Mouse (Mus musculus) ES-CJ7 (cell line): Measurements from ENCODE around the gene Prrc2c.
"Not testable (repeated sequence)": the region's sequence is repeated elsewhere in the genome, so short reads cannot be mapped to it uniquely, and the experiment has no call there.

Experiments used
- DNase-seq: peaks from one replicate; pipeline ENCODE4 v3.0.0; 2011; ENCODE audit warnings: low read depth, low spot score

The Prrc2c gene

DNA sequence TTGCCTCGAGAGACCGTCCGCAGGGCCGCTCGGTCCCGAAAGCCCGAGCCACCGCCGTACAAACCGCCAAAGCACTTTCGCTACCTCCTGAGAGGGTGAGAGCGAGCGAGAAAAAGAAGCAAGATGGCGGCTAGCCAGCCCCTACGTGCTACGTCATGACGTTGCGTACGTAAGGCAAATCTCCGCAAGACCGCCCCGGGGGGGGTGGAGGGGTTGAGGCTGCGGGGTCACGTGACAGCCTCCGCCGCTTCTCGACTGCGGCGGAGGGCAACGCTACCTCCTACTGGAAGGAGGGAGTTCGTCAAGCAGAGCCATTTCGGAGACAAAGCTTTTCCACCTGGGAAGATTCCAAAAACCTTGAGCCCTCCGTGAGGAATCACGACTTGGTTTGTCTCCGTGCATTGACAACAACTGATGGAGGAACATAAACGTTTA lies at the start of gene Prrc2c:
Prrc2c (minus strand) TSS at position 156 of the 435 bp plus-strand sequence.
- DNase-seq: peak; percentile 99

DNA sequence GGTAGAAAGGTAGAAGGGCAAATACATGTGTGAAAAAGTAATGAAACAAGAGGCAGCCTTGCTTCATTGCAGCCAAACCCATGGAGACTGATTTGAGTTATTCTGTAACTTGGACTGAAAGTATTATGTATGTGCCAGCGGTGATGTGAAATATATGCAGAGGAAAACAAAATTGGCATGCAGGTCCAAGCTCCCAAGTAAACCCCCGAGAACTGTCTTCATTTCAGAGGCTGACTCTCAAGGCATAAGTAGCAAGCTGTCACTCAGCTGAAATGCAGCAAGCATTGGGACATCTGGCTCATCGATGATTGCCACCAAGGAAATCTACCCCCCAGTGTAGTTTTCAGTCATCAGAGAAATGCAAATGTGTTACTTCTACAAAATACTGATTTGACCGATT lies 44.9 kb upstream of the Prrc2c start:
- DNase-seq: no peak

DNA sequence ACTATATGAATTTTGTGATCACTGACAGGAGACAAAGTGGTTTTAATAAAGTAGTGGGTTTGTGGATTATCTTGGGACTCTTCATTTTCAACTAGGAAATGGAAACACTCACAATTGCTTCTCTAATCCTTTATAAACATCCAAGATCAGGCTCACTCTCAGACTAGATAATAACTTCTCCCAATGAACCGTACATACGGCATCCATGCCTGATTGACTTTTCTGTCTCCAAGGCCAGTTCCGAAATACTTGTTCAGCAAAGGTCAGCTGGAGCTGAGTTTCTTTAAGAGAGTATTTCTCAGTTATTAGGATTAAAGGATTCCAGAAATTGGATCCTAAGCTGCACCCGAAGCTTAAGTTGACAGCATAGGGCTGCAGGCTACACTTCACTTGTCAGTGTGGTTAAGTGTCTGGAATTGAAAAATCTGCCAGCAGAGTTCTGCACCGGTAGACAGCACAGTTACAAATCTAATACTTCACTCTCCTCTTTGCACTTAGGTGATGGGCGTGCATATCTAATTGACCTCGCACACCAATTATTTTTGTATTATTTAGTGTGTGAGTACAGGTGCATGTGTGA lies 43.4 kb upstream of the Prrc2c start:
- no peak for DNase-seq

DNA sequence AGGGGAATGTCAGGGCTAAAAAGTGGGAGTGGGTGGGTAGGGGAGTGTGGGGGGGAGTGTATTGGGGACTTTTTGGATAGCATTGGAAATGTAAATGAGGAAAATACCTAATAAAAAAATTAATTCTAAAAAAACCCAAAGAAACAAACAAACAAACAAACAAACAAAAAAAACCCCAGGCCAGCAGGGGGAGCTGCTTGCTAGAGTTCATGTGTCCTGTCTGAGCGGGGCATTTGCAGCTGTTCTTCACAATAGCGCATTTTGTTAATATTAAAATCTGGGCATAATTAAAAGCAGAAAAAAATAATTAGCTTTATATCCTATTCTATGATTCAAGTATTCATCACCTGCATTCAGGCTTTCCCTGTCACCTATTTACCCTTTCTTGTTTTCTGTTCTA lies 40.7 kb upstream of the Prrc2c start:
- DNase-seq: not testable (repeated sequence)

DNA sequence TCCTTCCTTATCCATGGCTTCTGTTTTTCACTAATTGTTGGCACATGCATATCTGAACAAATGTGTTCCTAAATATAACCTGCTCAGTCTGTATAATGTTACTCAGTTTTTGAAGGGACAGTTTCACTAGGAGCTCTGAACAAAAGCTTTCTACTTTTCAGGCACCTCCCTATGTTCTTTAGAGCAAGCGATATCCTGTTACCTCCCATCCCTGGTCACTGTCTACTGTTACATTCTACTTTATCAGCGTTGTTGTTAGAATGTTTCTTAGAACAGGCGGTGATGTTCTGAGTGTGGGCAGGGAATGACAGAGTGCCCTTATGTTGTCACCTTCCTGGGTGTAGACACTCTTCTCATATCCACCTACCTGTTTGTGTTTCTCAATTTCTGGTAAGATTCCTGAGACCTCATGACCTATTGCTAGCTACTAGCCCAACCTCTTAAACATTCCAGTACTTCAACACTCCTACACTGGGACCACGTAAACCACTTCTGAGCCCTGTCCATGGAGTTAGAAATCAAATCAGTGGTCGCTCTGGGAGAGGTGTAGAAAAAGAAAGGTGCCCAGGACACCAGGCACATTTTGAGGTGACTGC lies 37.7 kb upstream of the Prrc2c start:
- no peak for DNase-seq

DNA sequence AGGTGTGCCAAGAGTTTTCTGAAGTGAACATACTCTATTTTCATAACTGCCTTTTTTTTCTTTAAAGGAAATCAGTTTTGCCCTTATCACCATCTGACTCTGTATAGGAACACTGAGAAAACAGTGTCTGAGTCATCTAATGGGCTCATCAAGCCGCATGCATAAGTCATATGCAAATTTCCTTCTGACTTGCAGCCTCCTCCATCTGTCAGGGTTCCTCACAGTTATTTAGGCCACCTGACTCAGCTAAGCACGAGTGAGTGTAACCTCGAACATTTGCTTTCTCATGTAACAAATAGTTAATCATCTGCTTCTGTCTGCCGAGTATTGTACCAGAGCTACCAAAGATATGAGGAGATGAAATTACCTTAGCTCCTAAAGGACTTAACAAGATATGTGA lies 33.3 kb upstream of the Prrc2c start:
- DNase-seq: no peak

DNA sequence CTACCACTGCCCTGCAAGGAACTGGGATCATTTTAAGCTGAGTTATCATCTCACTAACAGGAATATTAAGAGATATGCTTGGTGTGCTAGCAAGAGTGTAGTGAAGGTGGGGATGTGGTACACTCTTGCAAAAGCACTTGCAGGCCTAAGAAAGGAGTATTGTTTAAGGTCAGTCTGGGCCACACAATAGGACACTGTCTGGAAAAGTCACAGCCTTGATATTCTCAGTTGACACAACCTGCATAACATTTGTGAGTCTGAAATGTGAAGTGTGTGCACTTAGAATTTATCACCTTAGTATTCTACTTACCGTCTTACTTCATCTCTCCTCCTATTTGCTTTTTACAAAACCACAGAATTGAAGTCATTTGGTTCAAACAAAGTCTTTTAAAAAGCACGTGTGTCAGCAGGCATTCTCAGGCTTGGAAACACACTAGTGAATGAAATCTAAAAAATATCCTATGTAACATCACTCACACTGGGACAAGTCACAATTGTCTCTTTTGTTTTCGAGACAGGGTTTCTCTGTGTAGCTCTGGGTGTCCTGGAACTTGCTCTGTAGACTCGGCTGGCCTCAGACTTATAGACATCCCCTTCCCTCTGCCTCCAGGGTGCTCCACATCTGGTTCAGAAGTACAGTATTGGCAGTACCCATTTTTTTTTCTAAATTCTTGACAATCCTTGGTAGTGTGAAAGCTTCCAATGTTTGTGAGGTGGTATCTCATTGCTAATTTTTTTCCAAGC lies 31.4 kb upstream of the Prrc2c start:
- DNase-seq: no peak

DNA sequence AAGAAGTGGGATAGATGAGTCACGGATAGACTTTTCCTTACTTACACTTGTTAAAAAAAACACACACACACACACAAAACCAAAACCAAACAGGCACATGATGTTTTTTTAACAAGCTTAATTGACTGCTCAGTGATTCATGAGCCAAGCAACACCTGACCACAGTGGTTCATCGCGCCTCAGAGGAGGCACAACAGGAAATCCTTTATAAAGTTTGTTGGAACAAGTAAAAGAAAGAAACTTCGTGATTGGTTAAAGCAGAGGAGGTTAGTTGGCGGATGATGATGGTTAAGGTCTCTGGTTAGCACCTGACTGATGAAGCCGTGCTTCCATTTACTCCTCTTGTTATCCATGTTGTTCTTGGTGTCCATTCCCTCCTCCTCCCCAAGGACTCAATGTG lies 11.7 kb upstream of the Prrc2c start:
- no peak for DNase-seq

DNA sequence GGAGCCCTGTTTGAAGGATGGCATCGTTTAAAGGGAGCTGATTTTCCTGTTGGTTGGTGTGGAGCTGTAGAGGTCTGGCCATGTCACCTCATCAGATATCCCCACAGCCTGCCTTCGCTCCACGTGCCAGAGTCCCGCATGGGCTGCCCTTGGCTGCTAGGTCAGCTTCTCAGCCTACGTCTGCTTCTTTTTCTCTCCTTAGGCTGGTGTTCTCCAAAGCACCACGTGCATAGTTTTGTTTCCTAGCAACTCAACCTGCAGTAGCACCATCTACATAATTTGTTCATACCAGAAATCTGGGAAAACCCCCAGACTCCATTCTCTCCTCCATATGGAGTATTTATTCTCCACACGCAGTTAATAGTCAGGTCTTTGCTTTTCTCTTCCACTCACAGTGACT lies 9.3 kb upstream of the Prrc2c start:
- DNase-seq: no peak

DNA sequence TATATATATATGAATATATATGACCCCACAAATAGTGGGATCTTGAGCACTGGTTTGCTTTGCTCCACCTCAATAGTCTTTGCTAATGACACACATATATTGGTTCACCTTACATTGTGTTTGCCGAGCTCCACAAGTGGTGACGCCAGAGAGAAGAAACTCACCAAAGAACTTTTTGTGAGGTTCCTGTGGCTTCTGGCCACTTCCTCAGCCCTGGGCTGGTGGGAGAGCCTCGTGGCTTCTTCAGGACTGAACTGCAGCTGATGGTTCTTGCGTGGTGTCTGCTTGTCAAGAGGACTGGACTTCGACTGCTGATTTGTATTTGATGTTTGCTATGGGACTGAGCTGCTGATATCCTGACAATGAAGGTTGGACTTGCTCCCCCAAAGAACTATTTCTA lies 8.4 kb upstream of the Prrc2c start:
- no peak for DNase-seq

DNA sequence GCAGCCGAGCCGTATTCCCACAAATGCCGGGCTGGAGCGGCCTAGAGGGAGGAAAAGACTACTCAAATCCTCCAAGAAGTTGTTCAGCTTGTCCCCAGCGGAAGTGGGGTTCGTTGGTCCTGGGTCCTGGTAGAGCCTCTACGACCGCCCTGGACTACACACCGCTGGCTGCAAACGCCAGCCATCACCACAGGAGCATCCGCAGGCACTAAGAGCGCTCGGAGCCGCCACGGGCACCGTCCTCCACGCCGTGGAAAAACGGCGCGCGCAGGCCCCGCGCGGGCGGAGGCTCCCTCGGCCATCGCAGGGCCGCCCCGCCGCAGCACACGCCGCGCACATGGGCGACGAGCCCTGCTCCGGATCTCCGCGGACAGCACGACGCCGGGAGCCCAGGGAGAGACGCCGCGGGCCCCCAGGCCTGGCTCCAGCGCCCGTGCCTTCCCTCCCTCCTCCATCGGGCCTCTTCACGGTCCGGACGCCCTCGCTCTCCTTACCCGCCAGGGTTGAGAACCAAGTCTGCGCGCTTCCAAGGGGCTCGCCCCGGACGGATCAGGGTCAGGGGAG lies 443 bp downstream of the Prrc2c start:
- peak; percentile 37 for DNase-seq

DNA sequence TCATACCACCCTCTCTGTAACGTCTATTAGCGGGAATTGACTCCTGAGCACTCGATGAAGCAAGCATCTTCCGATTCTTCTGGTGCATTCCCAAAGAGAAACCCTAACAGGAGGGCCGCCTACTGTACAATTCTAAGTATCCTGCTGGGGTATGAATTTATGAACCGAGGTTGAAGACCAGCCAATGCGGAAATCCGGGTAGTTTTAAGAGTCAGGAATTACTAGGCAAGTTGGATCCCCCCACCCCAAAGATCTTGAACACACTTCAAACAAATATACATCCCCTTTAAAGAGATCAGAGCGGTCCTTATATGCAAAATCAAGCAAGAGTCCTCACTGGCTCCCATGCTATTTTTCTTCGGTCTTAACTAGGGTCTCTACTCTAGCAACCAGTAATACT lies 950 bp downstream of the Prrc2c start:
- peak; percentile 19 for DNase-seq

DNA sequence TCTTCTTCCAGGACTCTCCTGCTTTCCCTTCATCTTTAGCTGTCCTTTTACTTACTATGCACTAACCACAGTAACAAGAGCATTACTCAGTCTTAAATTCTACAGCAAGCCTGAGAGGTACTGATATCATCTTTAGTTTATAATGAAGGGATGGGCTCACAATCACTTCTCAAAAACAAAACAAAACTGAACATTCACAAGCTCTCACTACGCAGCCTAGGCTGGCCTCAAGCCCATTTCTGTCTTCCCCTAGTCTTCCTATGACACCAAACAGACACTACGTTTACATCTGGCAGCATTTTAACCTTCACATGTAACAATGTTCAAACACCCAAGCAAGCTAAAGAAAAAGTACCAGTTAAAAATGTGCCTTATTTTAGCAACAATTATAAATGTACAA lies 1.9 kb downstream of the Prrc2c start:
- DNase-seq: no peak

DNA sequence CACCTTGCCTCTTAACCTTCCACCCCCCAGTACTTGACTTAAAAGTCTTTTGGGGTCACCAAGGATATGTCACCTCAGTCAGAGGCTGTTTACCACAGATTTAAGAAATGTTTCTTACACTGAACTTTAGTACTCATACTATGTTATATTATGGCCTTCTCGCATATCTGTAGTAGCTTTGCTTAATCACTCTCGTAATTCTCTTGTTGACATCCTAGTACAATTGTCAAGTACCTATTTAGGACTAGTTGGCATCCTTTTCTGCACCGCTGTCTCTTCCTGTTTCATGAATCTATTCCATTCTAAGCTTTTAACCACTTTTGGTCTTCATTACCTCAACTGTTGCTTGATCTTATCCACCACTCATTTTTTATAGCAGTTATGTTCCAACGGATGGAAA lies 5.3 kb downstream of the Prrc2c start:
- no peak for DNase-seq

DNA sequence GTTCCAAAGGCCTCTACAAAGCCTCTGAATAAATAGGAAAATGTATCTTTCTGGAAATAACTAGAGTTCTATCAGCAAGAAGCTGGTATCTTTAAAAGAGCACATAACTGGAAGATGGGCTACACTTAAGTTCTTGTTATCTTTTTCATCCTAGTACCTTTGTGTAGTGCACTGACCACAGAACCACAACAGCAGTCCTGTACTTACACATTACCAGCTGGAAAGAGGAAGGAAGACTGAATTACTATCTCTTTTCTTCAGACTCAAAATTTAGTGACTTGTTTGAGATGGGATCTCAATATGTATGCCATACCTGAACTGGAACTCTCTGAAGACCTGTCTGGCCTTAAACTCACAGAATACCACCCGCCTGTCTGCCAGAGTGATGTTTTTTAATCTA lies 6.1 kb downstream of the Prrc2c start:
- DNase-seq: no peak

DNA sequence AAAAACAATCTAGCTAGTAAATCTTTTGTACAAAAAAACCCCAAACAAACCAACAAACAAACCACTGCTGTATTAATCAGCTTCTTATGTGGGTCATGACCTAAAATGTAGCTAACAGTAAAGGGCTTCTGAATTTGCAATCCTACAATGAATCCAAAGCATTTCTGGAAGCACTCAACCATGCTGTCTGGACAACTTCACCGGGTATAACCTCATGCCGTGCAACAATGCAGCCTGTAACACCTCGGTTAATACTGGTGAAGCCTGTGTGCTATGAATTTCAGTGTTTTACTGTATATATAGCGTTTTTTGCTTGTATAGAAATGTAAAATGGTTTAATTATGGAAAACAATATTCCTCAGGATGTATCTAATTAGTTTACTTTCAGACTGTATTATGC lies 8.3 kb downstream of the Prrc2c start:
- no peak for DNase-seq

DNA sequence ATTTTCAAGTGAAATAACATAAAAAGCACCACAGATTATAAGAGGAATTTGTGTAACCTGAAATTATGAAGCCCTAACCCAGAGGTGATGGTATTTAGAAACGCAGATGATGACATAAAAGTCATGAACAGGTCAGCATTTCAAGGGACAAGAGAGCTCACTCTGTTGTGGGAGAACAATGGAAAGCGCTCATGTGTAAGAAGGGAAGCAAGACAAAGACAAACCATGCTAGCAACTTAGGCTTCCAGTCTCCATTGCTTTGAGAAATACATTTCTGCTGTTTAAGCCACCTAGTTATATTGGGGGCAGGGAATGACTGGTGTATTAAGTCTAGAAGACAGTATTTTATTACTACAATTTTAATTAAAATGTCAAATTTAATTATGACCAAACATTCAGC lies 10.9 kb downstream of the Prrc2c start:
- DNase-seq: no peak

DNA sequence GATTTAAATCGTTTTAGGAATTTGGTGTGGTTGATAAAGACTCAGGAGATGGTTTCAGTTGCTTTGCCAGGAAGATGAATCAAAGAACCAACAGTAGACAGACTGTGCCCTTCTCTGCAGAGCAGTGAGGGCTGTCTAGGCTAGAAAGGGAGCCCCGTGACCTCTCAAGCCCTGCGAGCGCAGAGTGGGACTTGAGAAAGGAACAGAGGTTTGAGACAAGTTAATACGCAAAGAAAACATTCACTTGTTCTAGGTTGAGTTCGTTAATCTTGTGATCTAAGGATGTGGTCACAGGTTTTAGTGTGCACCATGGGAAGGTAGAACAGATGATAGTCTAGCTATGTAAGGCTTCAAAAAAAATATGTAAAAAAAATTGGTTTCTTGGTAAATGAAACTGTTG lies 12.4 kb downstream of the Prrc2c start:
- DNase-seq: no peak

DNA sequence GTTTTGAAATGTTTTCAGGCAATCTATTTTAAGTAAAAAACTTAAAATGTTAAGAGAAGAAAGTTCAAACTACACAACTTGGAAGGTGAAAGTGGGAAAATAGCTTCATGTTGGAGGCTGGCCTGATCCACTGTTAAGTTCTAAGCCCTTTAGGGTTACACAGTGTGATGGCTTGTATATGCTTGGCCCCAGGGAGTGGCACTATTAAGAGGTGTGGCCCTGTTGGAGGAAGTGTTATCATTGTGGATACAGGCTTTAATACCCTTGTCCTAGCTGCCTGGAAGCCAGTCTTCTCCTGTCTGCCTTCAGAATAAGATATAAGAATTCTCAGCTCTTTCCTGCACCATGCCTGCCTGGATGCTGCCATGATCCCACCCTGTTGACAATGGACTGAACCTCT lies 16.7 kb downstream of the Prrc2c start:
- no peak for DNase-seq

DNA sequence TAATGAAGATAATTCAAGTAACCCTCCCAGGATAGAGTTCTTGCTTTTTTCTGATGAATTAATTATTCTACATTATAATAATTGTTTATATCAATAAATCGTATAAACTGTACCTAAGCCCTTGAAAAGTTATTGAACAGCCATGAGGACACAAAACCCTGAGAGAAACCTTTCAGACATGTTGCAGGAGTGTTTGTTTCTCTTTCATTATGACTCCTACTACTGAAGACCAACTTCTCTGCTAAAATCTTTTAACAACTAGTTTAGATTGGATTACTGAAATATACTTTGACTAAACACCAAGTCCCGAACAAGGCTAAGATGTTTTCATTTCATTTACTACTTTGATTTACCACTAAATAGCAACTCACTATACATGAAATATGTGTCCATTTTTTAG lies 19.7 kb downstream of the Prrc2c start:
- no peak for DNase-seq

DNA sequence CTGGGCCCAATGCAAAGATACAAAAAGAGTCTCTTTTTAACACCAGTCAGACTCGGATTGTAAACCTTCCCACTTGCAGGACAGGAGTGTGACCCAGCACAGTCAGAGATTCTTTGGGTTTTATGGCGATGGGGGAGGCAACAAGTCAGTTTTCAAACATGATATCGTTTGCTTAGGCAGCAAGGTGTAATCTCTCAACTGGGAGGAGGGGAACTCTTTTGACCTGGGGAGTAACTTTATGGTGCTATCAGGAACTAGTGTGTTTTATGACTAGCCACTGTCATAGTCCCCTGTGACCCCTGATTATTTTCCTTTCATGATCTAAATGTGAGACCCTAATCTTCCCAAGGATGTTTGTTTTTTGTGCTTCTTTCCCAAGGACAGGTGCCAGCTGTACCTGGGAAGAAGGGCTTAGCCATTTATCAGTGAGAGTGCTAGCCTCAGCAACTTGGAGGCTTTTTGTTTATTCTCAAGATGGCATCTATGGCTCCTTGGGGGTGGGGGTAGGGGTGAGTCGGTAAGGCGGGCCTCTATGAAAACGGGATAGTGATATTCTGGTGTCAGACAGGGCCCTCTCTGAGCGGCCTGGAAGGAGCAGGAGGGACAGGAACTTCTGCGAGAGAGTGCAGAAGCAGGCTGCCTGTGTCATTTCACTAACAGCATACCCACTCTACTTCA lies 39.8 kb downstream of the Prrc2c start:
- no peak for DNase-seq

DNA sequence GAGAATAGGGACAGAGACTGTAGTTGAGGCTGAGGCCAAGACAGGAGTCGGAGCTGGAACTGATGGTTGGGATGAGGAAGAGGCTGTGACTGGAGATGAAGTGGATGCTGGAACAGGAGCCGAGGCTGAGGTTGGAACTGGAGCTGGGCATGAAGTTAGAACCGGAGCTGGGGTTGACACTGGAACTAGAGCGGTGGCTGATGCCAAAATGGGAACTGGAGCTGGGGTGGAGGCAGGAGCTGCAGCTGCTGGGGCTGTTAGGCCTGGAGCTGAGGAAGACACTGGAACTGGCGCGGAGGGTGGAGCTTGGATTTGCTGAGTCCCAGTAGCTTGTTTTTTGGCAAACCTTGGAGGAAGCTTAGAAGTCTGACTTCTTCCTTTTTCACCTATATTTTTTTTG lies 42.5 kb downstream of the Prrc2c start:
- DNase-seq: no peak
